40 mouse cellular contexts compared by ENCODE assay signal in genomic region chr9:121934856-121935255, GRCm38 (mm10). TPM values are rescaled to one million over a fixed set of nuclear protein-coding genes. Genes with fewer than 3 reads are reported as not detected.
"Had no signal": no experiment of that assay in that cellular context is flagged by ENCODE, and none has a peak within 500 bp of the region (broad histone marks: within the 10 kb centered on the region; RNA-seq: fewer than 3 reads in every experiment).

No protein-coding gene starts in this region.

- H3K4me2 ChIP-seq: heart, embryonic 12.5 days; hindbrain, embryonic 13.5 days; hindbrain, embryonic 15.5 days; kidney, embryonic 15.5 days; limb, embryonic 13.5 days; limb, embryonic 15.5 days; liver, embryonic 12.5 days had no signal

- H3K4me3 ChIP-seq: heart, embryonic 10.5 days; heart, embryonic 12.5 days; hindbrain, embryonic 13.5 days; hindbrain, embryonic 15.5 days; kidney, embryonic 15.5 days; limb, embryonic 13.5 days; limb, embryonic 15.5 days; liver, embryonic 12.5 days had no signal

- H3K4me1 ChIP-seq: heart, embryonic 12.5 days; hindbrain, embryonic 13.5 days; hindbrain, embryonic 15.5 days; kidney, embryonic 15.5 days; limb, embryonic 13.5 days; liver, embryonic 12.5 days had no signal

- DNase-seq: gastrocnemius, postnatal 14 days; gastrocnemius, postnatal 36 days; heart, adult 18-20 months; heart, postnatal 10 days; kidney, adult 11 months; kidney, adult 2 months; kidney, adult 9 months; kidney, postnatal 14 days; kidney, postnatal 36 days; layer of hippocampus, adult 9-11 months; layer of hippocampus, postnatal 36 days; left cerebral cortex, postnatal 4 days had no signal

- H3K27ac ChIP-seq: heart, embryonic 10.5 days; hindbrain, embryonic 13.5 days; hindbrain, embryonic 15.5 days; hindbrain, postnatal 0 days; kidney, embryonic 15.5 days; kidney, postnatal 0 days; limb, embryonic 13.5 days; limb, embryonic 15.5 days; liver, embryonic 12.5 days; liver, embryonic 14.5 days had no signal

- H3K27me3 ChIP-seq: hindbrain, embryonic 13.5 days; hindbrain, embryonic 15.5 days; kidney, embryonic 15.5 days; limb, embryonic 13.5 days; limb, embryonic 15.5 days had no signal

- H3K9me3 ChIP-seq: heart, embryonic 10.5 days; heart, embryonic 12.5 days; hindbrain, embryonic 13.5 days; hindbrain, embryonic 15.5 days; kidney, embryonic 15.5 days; limb, embryonic 13.5 days; limb, embryonic 15.5 days; liver, embryonic 12.5 days had no signal

- H3K9ac ChIP-seq: heart, embryonic 12.5 days; hindbrain, embryonic 13.5 days; hindbrain, embryonic 15.5 days; kidney, embryonic 15.5 days; limb, embryonic 13.5 days; limb, embryonic 15.5 days; liver, embryonic 12.5 days; liver, embryonic 14.5 days had no signal

- ATAC-seq: hindbrain, postnatal 0 days; intestine, embryonic 16.5 days; liver, embryonic 12.5 days had no signal

- H3K36me3 ChIP-seq: heart, embryonic 10.5 days; heart, embryonic 12.5 days; hindbrain, embryonic 13.5 days; hindbrain, embryonic 15.5 days; kidney, embryonic 15.5 days; limb, embryonic 13.5 days; limb, embryonic 15.5 days had no signal

RNA-seq across cellular contexts. Expression of gene Fam198a, which starts 15.9 kb away (rescaled TPM):
- total RNA-seq: hematopoietic stem cell, adult 5-6 weeks had no signal

RNA-seq across cellular contexts. Expression of gene Cyp8b1, which starts 18.8 kb away (rescaled TPM):
- total RNA-seq: gastrocnemius, adult 18-20 months; gastrocnemius, adult 8-10 months; gastrocnemius, postnatal 14 days; gastrocnemius, postnatal 36 days; heart, adult 18-20 months; heart, adult 8-10 months; heart, postnatal 10 days; heart, postnatal 25 days; hematopoietic stem cell, adult 5-6 weeks; hindbrain, postnatal 0 days; layer of hippocampus, adult 18-20 months; layer of hippocampus, adult 8-10 months; layer of hippocampus, postnatal 14 days; layer of hippocampus, postnatal 36 days; left cerebral cortex, adult 18-20 months; left cerebral cortex, adult 8-10 months; left cerebral cortex, postnatal 10 days; left cerebral cortex, postnatal 25 days; left cerebral cortex, postnatal 4 days had no signal
- polyA plus RNA-seq: heart, embryonic 10.5 days; heart, embryonic 12.5 days; heart, embryonic 14.5 days; hindbrain, embryonic 11.5 days; hindbrain, embryonic 13.5 days; hindbrain, embryonic 15.5 days; hindbrain, postnatal 0 days; intestine, embryonic 14.5 days; intestine, embryonic 16.5 days; kidney, postnatal 0 days; limb, embryonic 11.5 days; limb, embryonic 13.5 days; limb, embryonic 15.5 days had no signal

RNA-seq across cellular contexts. Expression of gene Ackr2, which starts 36.7 kb away (rescaled TPM):
- total RNA-seq: hematopoietic stem cell, adult 5-6 weeks had no signal
